Mouse (Mus musculus): ENCODE data around the gene Retreg3.

- no peak for TF ChIP-seq POLR2A (IDR thresholded peaks at IDR 0.05; ENCODE audit: borderline replicate concordance, extremely low read depth, insufficient read depth, insufficient read length, poor library complexity, severe bottlenecking)
- no peak for TF ChIP-seq CTCF (IDR thresholded peaks at IDR 0.05; ENCODE audit: borderline replicate concordance, extremely low read depth, insufficient read depth, insufficient read length)
Measured at GRCm38 (mm10) chr11:101062971-101063675, 56.6 kb downstream of the Retreg3 start.
